Mouse (Mus musculus) cerebellum, postnatal 4 days (tissue): ENCODE measurements at regions not wholly inside any gene's neighbourhood (a gene's known extent, or its start where the extent isn't known, plus 50 kb on each side); places are given as distances from the start of the nearest gene placed in this dataset.

Experiments
- DNase-seq, 2 experiments: peaks; one replicate each; pipeline ENCODE4 v3.0.0; 2022; ENCODE audit warnings: low spot score in 2 of 2, mixed read lengths in 1 of 2

GRCm38 (mm10) chr1:184536311-184537200 lies 195.9 kb downstream of the Hlx start:
- DNase-seq = no peak

- DNase-seq = no peak
Measured at GRCm38 (mm10) chr1:184535691-184536090, 196.7 kb downstream of the Hlx start.

GRCm38 (mm10) chr1:184534511-184534910 lies 197.9 kb downstream of the Hlx start:
- no peak for DNase-seq

- no peak for DNase-seq
Measured at GRCm38 (mm10) chr1:184533870-184534269, 198.5 kb downstream of the Hlx start.

GRCm38 (mm10) chr1:184532488-184533055 lies 199.8 kb downstream of the Hlx start:
- no peak for DNase-seq

GRCm38 (mm10) chr1:184530606-184531320 lies 201.7 kb downstream of the Hlx start:
- DNase-seq = no peak

GRCm38 (mm10) chr1:184525740-184526139 lies 206.7 kb downstream of the Hlx start:
- DNase-seq = no peak

GRCm38 (mm10) chr1:184519551-184519950 lies 212.9 kb downstream of the Hlx start:
- DNase-seq = no peak

GRCm38 (mm10) chr1:184504663-184505062 lies 227.8 kb downstream of the Hlx start:
- DNase-seq = no peak

- no peak for DNase-seq
Measured at GRCm38 (mm10) chr1:184503827-184504355, 228.5 kb downstream of the Hlx start.

- DNase-seq = no peak
Measured at GRCm38 (mm10) chr1:184500702-184501101, 231.7 kb downstream of the Hlx start.

- DNase-seq = no peak
Measured at GRCm38 (mm10) chr1:184498909-184499525, 233.4 kb downstream of the Hlx start.

- DNase-seq = no peak
Measured at GRCm38 (mm10) chr1:184497007-184497406, 235.4 kb downstream of the Hlx start.

GRCm38 (mm10) chr1:184493811-184494210 lies 238.6 kb downstream of the Hlx start:
- DNase-seq = no peak

- no peak for DNase-seq
Measured at GRCm38 (mm10) chr1:184492115-184492514, 240.3 kb downstream of the Hlx start.

- no peak for DNase-seq
Measured at GRCm38 (mm10) chr1:184491252-184491651, 241.2 kb downstream of the Hlx start.

GRCm38 (mm10) chr1:184487409-184487808 lies 245.0 kb downstream of the Hlx start:
- DNase-seq = no peak

- no peak for DNase-seq
Measured at GRCm38 (mm10) chr1:184484801-184485200, 247.6 kb downstream of the Hlx start.

GRCm38 (mm10) chr1:184483371-184483770 lies 249.0 kb downstream of the Hlx start:
- no peak for DNase-seq

- DNase-seq = no peak
Measured at GRCm38 (mm10) chr1:184482026-184482425, 250.4 kb downstream of the Hlx start.

GRCm38 (mm10) chr1:184480571-184481220 lies 251.7 kb downstream of the Hlx start:
- no peak for DNase-seq
